Mouse (Mus musculus) thymus, adult 2 months (tissue): ENCODE results near the gene Ikzf3.

Experiments used
- CTCF ChIP-seq: fragments of 200-500 bp; IDR thresholded peaks from 2 replicates; pipeline ENCODE4 v1.5.1; 2012; ENCODE audit warnings: mild to moderate bottlenecking, control low read depth, low read length, moderate library complexity, borderline replicate concordance; ENCODE audit not compliant: control insufficient read depth, poor library complexity, insufficient read depth; ENCODE audit errors: extremely low read depth
- POLR2A ChIP-seq: fragments of 200-500 bp; IDR thresholded peaks from 2 replicates; pipeline ENCODE4 v1.6.1; 2012; ENCODE audit warnings: mild to moderate bottlenecking, low read length, control low read depth, moderate library complexity; ENCODE audit not compliant: control insufficient read depth, poor library complexity, insufficient read depth; ENCODE audit errors: extremely low read depth

- TF ChIP-seq POLR2A: no peak
- no peak for TF ChIP-seq CTCF
Measured at GRCm38 (mm10) chr11:98546529-98547307, 887 bp upstream of the Ikzf3 start.
